Mouse (Mus musculus): ENCODE measurements around the gene Panx2.

DNA sequence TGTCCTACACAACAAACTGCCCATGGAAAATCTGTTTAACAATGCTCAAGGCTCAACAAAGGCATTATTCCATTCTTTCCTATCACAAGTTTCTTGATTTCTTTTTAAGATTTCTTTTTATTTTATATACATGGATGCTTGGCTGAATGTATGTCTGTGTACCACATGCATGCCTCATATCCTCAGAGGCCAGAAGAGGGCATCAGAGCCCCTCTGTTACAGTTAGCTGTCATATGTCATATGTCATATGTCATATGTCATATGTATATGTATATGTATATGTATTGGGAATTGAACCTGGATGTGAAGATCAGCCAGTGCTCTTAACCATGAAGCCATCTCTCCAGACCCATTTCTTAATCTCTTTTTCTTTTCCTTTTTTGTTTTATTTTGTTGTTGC lies 58.5 kb downstream of the Panx2 start:
- TF ChIP-seq CTCF (IDR thresholded peaks at IDR 0.05; ENCODE audit: extremely low read depth, insufficient read depth, low read length) (no peak), POLR2A (IDR thresholded peaks at IDR 0.05; ENCODE audit: extremely low read depth, insufficient read depth, low read length) (no peak)
